Mouse (Mus musculus) brain, adult 2 months (tissue): ENCODE data around the gene Gm13090.

ENCODE experiments used
- DNase-seq: peaks from one replicate; pipeline ENCODE4 v3.0.0; 2011; ENCODE audit warnings: low read depth, low spot score

The Gm13090 gene

DNA sequence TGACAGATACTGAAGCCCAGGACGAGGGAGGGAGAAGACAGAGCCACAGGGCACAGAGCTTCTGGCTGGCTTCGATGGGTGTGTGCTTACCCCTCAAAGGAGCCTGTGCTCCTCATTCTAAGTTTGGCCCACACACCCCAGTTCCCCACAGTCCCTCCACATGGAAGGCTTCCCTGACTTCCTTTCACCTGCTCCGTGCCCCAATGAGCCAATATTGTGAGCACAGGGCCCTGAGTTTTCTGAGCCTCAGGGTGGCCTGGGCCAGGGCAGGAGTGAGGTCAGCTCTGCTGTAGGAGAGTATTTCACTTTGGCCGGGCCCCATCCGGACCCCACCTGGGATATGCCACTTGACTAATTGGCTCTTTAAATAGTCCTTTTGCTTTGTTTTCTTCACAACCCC, 48.3 kb downstream of the Gm13090 start:
- DNase-seq: no peak

DNA sequence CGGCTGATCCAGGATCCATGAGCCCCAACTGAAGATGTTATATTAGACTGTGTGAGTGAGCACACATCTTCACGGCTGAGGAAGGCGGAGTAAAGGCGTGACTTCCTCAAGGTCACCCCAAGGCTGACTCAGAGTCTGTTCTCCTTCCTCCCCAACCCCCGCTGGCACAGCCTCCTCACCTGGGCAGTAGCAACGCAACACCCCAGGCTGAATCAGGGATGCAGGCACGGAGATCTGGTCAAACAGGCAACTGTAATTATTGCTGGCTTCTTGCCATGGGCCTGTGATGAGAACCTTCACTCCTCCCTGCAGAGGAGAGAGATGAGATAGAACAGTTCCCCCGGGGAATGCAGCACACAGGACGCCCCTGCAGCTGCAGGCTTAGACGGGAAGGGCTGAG, 48.8 kb downstream of the Gm13090 start:
- peak; percentile 84 for DNase-seq

DNA sequence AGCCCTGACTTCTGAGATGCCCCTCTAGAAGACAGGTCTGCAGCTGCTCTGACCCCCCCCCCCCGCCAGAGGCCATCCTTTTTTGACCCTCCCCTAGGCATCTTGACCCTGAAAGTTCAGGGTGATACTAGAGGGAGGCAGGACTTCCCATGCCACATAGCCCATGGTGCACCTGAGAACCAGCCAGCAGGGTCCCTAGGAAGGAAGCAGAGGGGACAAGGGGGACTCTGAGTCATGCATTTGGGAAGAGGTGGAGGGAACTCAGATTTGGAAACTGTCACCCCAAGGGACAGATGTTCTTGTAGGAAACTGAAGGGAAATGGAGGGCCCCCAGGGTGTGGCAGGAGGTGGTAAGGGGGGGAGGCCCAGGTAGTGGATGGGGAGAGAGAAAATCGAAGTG, 49.2 kb downstream of the Gm13090 start:
- no peak for DNase-seq

DNA sequence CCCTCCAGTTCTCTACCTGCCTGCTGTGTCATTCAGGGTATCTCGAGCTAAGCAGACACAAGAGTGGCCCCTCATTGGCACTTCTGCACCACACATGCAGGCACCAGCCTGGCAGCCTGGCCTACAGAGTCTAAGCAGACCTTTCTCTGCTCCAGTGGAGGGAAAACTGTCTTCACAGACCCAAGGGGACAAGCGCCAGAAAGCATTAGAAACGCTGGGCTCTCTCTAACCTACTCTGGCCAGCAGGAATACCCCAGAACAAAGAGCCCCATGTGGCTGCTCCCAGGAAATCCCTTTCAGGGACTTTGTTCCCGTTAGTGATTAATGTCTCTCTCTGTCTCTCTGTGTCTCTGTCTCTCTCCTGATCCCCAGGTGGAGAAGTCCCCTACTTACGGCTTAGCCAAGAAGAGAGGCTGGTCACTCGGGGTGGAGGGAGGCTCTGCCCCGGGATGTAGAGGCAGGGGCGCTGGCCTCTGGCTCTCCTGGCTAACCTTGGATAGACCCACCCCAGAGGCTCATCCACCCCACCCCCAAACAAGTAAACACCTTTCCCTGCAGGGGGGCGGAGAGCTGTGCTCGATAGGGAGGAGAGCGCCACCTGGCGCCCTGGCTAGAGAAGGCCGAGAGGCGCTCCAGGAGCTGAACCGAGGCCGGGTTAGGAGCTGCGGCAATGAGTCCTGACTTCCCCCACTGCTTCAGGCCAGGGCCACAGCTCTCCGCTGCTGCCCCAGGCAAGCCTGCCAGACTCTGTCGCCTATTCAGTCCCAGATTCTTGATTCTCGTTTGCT, 49.9 kb downstream of the Gm13090 start:
- peak; percentile 96 for DNase-seq

DNA sequence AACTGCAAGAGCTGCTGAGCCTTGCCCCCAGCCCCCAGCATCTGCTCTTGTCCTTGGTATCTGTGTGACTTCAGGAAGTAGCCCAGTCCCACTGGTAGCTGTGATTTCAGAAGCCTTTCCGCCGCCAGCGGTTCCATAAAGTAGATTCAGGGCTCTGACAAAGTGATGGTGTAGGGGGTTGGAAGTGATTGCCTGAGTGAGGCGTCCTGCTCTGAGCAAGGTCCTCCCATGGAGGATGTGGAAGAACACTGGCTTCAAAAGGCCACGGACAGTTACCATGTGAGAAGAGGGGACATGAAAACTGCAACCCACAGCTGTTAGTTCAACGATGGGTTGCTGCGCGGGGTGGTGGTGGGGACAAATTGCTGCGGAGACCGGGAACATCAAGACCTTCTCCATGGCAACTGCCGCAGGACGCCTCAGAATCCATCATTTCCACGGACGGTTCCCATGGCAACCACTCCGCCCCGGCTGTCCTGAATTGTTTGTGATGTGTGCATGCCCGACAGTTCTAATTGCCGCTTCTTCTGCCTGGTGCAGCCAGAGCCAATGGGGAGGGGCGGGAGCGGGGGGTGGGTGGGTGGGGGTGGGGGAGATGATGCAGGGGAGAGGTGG, 51.1 kb downstream of the Gm13090 start:
- peak; percentile 97 for DNase-seq
